Mouse (Mus musculus) small intestine, adult 2 months (tissue): ENCODE results near the gene Snx1.

Experiments used
- CTCF ChIP-seq: fragments of 200-500 bp; IDR thresholded peaks from 2 replicates; pipeline ENCODE4 v1.5.1; 2012; ENCODE audit warnings: low read depth, mild to moderate bottlenecking, control low read depth, inconsistent platforms, low read length, moderate library complexity, mixed read lengths; ENCODE audit not compliant: insufficient replicate concordance, insufficient read length; ENCODE audit errors: extremely low read depth
- POLR2A ChIP-seq: fragments of 200-500 bp; IDR thresholded peaks from 2 replicates; pipeline ENCODE4 v1.6.1; 2012; ENCODE audit warnings: low read depth, mild to moderate bottlenecking, control low read depth, inconsistent platforms, low read length, moderate library complexity

DNA sequence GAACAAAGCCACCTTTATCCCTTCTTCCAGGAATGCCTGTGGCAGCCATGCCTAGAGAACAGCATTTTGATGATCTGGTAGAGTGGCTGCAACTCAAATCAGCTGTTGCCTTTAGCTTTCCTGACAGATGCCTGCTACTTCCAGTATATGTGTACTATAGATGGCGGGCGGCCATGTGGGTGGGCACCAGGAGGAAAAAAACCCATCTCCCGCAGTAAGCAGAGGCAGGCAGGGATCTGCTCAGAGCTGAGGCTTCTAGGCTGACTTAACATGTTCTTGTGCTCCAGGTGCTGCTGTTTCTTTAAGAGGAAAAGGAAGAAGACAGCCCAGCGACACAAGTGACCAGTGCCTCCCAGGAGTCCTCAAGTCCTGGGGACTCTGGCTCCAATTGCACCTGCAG lies 87.1 kb downstream of the Snx1 start:
- TF ChIP-seq CTCF, result no peak
- no peak for TF ChIP-seq POLR2A
